Mouse (Mus musculus): ENCODE results near the gene B4galnt3. TPM values are rescaled to one million over a fixed set of nuclear protein-coding genes. Genes with fewer than 3 reads are reported as not detected.

Gene B4galnt3
- polyA plus RNA-seq, 1 experiment from 2014 or later: 0.02 TPM

- Histone ChIP-seq H3K27ac (ENCODE audit: low read depth) (no peak overlapping the region), H3K9ac (replicated peaks) (no peak overlapping the region), H3K9me3 (ENCODE audit: low read length) (no peaks in the 10 kb centered on the region), H3K27me3 (ENCODE audit: insufficient read depth, low read length) (0 out of 2 replicates have a peak, but pooled peaks cover 2% of the 10 kb centered on the region), H3K4me3 (ENCODE audit: low read depth, low read length) (no peak overlapping the region), H3K4me2 (ENCODE audit: low read depth, low read length) (no peak overlapping the region), H3K36me3 (replicated peaks; ENCODE audit: insufficient read depth, low read length) (no peaks in the 10 kb centered on the region), H3K4me1 (ENCODE audit: insufficient read depth) (no peaks in the 10 kb centered on the region)
- no peak for TF ChIP-seq EP300 (IDR thresholded peaks at IDR 0.05; ENCODE audit: low read depth)
- TF ChIP-seq CTCF (IDR thresholded peaks at IDR 0.05; ENCODE audit: low read depth): no peak
- 88% methylated on average over 12 of the region's 12 CpGs for WGBS (ENCODE audit: insufficient replicate concordance)
- no peak for DNase-seq
- ATAC-seq: no peak
These were observed 52.9 kb downstream of the B4galnt3 start for GRCm38 (mm10) chr6:120241453-120241852.

GRCm38 (mm10) chr6:120240461-120240860 is 53.9 kb downstream of the B4galnt3 start:
- TF ChIP-seq CTCF (IDR thresholded peaks at IDR 0.05; ENCODE audit: low read depth) (no peak), EP300 (IDR thresholded peaks at IDR 0.05; ENCODE audit: low read depth) (no peak)
- 71% methylated on average over 5 of the region's 5 CpGs for WGBS (ENCODE audit: insufficient replicate concordance)
- Histone ChIP-seq H3K27ac (ENCODE audit: low read depth) (no peak overlapping the region), H3K4me3 (ENCODE audit: low read depth, low read length) (no peak overlapping the region), H3K27me3 (ENCODE audit: insufficient read depth, low read length) (0 out of 2 replicates have a peak, but pooled peaks cover 2% of the 10 kb centered on the region), H3K9ac (replicated peaks) (no peak overlapping the region), H3K4me2 (ENCODE audit: low read depth, low read length) (no peak overlapping the region), H3K36me3 (replicated peaks; ENCODE audit: insufficient read depth, low read length) (no peaks in the 10 kb centered on the region), H3K9me3 (ENCODE audit: low read length) (no peaks in the 10 kb centered on the region), H3K4me1 (ENCODE audit: insufficient read depth) (no peaks in the 10 kb centered on the region)
- no peak for ATAC-seq
- DNase-seq: no peak

DNA sequence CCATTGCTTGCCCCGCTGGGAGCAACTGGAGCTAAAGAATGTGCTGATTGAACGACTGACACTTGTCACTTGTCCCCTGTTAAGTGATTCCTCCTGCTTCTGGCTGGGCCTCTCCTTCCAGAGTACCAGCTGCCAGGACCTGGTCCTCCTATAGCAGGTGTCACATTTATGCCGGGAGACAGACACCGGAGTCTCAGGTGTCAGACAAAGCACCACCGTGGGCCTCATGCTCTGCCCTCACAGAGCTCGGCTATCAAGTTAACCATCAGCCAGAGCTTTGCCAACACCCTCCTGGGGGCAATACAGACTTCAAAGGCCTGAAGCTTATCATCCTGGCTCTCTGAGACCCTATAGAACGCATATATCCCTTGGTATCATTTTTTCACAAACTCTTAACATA is 58.5 kb downstream of the B4galnt3 start:
- Histone ChIP-seq H3K4me3 (ENCODE audit: low read depth, low read length) (no peak overlapping the region), H3K9ac (replicated peaks) (no peak overlapping the region), H3K9me3 (ENCODE audit: low read length) (no peaks in the 10 kb centered on the region), H3K27me3 (ENCODE audit: insufficient read depth, low read length) (0 out of 2 replicates have a peak, but pooled peaks cover 3% of the 10 kb centered on the region), H3K4me2 (ENCODE audit: low read depth, low read length) (no peak overlapping the region), H3K4me1 (ENCODE audit: insufficient read depth) (no peaks in the 10 kb centered on the region), H3K36me3 (replicated peaks; ENCODE audit: insufficient read depth, low read length) (no peaks in the 10 kb centered on the region), H3K27ac (ENCODE audit: low read depth) (no peak overlapping the region)
- no peak for TF ChIP-seq EP300 (IDR thresholded peaks at IDR 0.05; ENCODE audit: low read depth)
- DNase-seq (no peak), ATAC-seq (no peak)
- WGBS (ENCODE audit: insufficient replicate concordance): 54% methylated on average over 7 of the region's 7 CpGs

DNA sequence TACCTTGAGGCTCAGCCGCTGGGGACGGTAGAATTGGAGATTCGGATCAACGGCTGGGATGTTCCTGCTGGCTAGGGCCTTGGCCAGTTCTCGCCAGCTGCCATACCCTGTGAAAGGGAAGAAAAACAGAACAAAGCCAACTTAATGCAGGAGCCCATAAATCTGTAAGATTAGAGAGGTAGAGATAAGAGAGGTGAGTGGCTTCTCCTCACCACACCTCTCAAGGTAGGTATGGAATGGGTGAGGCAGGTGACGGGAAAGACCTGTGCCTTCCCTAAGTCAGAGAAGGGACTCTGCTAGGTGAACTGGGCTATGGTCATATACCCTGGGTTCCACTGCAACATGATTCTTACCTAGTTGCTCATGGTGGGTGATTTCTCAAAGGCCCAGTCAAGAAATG is 61.5 kb downstream of the B4galnt3 start:
- WGBS (ENCODE audit: insufficient replicate concordance): 86% methylated on average over 6 of the region's 6 CpGs
- no peak overlapping the region for H3K4me3 ChIP-seq (ENCODE audit: low read depth, low read length)
- H3K9ac ChIP-seq (replicated peaks): no peak overlapping the region
- no peaks in the 10 kb centered on the region for H3K4me1 ChIP-seq (ENCODE audit: insufficient read depth)
- no peak overlapping the region for H3K4me2 ChIP-seq (ENCODE audit: low read depth, low read length)
- TF ChIP-seq CTCF (IDR thresholded peaks at IDR 0.05; ENCODE audit: low read depth) (no peak), EP300 (IDR thresholded peaks at IDR 0.05; ENCODE audit: low read depth) (no peak)
- no peaks in the 10 kb centered on the region for H3K9me3 ChIP-seq (ENCODE audit: low read length)
- no peak overlapping the region for H3K27ac ChIP-seq (ENCODE audit: low read depth)
- ATAC-seq (no peak), DNase-seq (no peak)
- H3K36me3 ChIP-seq (replicated peaks; ENCODE audit: insufficient read depth, low read length): no peaks in the 10 kb centered on the region
- 0 out of 2 replicates have a peak, but pooled peaks cover 3% of the 10 kb centered on the region for H3K27me3 ChIP-seq (ENCODE audit: insufficient read depth, low read length)

- Histone ChIP-seq H3K36me3 (replicated peaks; ENCODE audit: insufficient read depth, low read length) (no peaks in the 10 kb centered on the region), H3K4me1 (ENCODE audit: insufficient read depth) (no peaks in the 10 kb centered on the region), H3K27ac (ENCODE audit: low read depth) (no peak overlapping the region), H3K4me2 (ENCODE audit: low read depth, low read length) (no peak overlapping the region), H3K9me3 (ENCODE audit: low read length) (no peaks in the 10 kb centered on the region), H3K27me3 (ENCODE audit: insufficient read depth, low read length) (0 out of 2 replicates have a peak, but pooled peaks cover 3% of the 10 kb centered on the region), H3K9ac (replicated peaks) (no peak overlapping the region), H3K4me3 (ENCODE audit: low read depth, low read length) (no peak overlapping the region)
- DNase-seq (no peak), ATAC-seq (no peak)
- 45% methylated on average over 1 of the region's 1 CpGs for WGBS (ENCODE audit: insufficient replicate concordance)
- TF ChIP-seq CTCF (IDR thresholded peaks at IDR 0.05; ENCODE audit: low read depth) (no peak), EP300 (IDR thresholded peaks at IDR 0.05; ENCODE audit: low read depth) (no peak)
These were observed 63.9 kb downstream of the B4galnt3 start for GRCm38 (mm10) chr6:120230441-120230840.

DNA sequence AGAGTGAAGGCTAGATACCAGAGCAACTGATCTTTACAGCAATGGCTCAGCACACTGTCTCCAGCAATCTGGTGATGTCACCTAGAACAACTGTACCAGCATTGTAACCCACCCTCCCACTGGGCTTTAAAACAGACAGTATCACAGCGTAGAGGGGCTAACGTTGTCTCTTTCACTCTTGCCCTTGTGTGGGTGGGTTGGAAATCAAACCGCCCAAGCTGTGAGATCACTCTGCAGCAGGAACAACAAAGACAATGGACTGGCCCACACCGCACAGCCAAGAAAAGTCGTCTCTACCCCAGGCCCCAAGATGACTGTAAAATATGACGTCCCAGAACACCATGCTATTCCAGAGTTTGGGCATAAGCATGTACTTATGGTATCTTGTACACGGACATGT is 64.6 kb downstream of the B4galnt3 start:
- Histone ChIP-seq H3K9ac (replicated peaks) (no peak overlapping the region), H3K9me3 (ENCODE audit: low read length) (no peaks in the 10 kb centered on the region), H3K4me1 (ENCODE audit: insufficient read depth) (no peaks in the 10 kb centered on the region), H3K36me3 (replicated peaks; ENCODE audit: insufficient read depth, low read length) (no peaks in the 10 kb centered on the region), H3K27ac (ENCODE audit: low read depth) (no peak overlapping the region), H3K27me3 (ENCODE audit: insufficient read depth, low read length) (0 out of 2 replicates have a peak, but pooled peaks cover 3% of the 10 kb centered on the region), H3K4me3 (ENCODE audit: low read depth, low read length) (no peak overlapping the region), H3K4me2 (ENCODE audit: low read depth, low read length) (no peak overlapping the region)
- TF ChIP-seq EP300 (IDR thresholded peaks at IDR 0.05; ENCODE audit: low read depth): no peak
- TF ChIP-seq CTCF (IDR thresholded peaks at IDR 0.05; ENCODE audit: low read depth): no peak
- DNase-seq (no peak), ATAC-seq (no peak)
- 62% methylated on average over 7 of the region's 7 CpGs for WGBS (ENCODE audit: insufficient replicate concordance)

DNA sequence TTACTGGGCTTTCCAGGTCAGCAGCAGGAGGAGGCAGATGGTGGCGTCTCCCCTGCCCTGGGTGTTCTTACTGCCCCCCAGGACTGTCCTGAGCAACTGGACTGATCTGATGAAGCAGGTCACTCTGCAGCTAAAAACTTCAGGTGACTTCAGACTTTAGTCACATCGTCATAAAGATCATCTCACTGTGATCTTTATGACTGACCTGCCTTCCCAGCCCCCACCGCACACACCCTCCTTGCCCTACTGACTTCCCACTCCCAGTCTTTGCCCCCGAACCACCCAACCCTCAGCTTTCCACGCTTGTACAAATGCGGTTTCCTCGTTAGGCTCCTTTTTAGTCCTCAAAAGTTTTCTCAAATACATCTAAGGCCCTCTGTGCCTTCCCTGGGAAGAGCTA is 67.3 kb downstream of the B4galnt3 start:
- Histone ChIP-seq H3K27ac (ENCODE audit: low read depth) (no peak overlapping the region), H3K4me3 (ENCODE audit: low read depth, low read length) (no peak overlapping the region), H3K9ac (replicated peaks) (no peak overlapping the region), H3K4me1 (ENCODE audit: insufficient read depth) (no peaks in the 10 kb centered on the region), H3K36me3 (replicated peaks; ENCODE audit: insufficient read depth, low read length) (no peaks in the 10 kb centered on the region), H3K9me3 (ENCODE audit: low read length) (no peaks in the 10 kb centered on the region), H3K27me3 (ENCODE audit: insufficient read depth, low read length) (0 out of 2 replicates have a peak, but pooled peaks cover 3% of the 10 kb centered on the region), H3K4me2 (ENCODE audit: low read depth, low read length) (no peak overlapping the region)
- 72% methylated on average over 7 of the region's 7 CpGs for WGBS (ENCODE audit: insufficient replicate concordance)
- ATAC-seq (no peak), DNase-seq (no peak)
- TF ChIP-seq CTCF (IDR thresholded peaks at IDR 0.05; ENCODE audit: low read depth) (no peak), EP300 (IDR thresholded peaks at IDR 0.05; ENCODE audit: low read depth) (no peak)

All from liver, postnatal 0 days (tissue).